Mouse (Mus musculus) bone marrow, adult 2 months (tissue): Measurements from ENCODE around the gene Pde4dip.

Source experiments
- CTCF ChIP-seq: fragments of 200-500 bp; IDR thresholded peaks from 2 replicates; pipeline ENCODE4 v1.5.1; 2011; ENCODE audit warnings: low read length, control low read depth; ENCODE audit not compliant: control insufficient read depth, insufficient read depth
- POLR2A ChIP-seq: fragments of 200-500 bp; IDR thresholded peaks from 2 replicates; pipeline ENCODE4 v1.6.1; 2011; ENCODE audit warnings: low read depth, mild to moderate bottlenecking, control low read depth, low read length, borderline replicate concordance; ENCODE audit not compliant: control insufficient read depth

GRCm38 (mm10) chr3:97860820-97861451 is 27.6 kb downstream of the Pde4dip start:
- TF ChIP-seq CTCF, result no peak
- TF ChIP-seq POLR2A, result no peak
